Mouse (Mus musculus): Measurements from ENCODE around the gene Celf5.

The Celf5 gene

DNA sequence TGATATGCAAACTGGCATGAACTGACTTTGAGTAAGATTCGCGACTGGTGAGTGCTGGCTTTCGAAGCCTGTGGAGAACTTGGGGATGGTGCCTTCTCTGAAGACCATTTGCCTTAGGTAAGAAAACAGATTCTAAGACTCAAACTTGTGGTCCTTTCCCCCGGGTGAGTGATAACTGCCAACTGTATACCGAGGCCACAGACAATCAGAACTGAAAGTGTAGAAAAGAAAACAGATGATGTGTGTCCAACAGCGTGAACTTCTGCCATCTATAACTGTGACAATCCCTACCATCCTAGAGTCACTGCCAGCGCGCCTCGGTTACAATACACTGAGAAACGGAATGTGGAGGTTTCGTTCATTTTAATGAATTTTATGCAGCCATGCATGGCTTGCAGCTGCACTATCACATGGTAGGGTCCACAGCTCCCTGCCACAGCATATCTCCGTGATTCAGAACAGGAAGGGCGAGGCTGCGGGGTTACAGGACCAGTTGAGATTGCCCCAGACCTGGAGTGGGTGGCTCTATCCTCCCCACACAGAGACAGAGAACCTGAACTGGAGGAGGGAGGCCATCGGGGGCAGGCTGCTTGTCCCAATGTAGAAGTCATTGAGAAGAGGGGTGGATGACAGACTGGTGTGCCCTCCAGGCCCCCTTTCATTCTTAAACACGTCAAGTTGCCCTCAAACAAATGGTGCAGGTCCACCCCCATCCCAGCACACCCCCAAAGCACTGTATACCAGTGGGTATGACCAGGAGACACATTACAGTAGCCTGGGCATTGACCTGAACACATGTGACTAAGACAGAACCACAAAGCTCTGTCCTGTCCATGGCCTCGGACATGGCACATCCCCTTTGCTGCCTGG, 15.1 kb upstream of the Celf5 start:
- no peak for DNase-seq

- no peak for DNase-seq
Measured at GRCm38 (mm10) chr10:81496969-81497368, 14.5 kb upstream of the Celf5 start.

DNA sequence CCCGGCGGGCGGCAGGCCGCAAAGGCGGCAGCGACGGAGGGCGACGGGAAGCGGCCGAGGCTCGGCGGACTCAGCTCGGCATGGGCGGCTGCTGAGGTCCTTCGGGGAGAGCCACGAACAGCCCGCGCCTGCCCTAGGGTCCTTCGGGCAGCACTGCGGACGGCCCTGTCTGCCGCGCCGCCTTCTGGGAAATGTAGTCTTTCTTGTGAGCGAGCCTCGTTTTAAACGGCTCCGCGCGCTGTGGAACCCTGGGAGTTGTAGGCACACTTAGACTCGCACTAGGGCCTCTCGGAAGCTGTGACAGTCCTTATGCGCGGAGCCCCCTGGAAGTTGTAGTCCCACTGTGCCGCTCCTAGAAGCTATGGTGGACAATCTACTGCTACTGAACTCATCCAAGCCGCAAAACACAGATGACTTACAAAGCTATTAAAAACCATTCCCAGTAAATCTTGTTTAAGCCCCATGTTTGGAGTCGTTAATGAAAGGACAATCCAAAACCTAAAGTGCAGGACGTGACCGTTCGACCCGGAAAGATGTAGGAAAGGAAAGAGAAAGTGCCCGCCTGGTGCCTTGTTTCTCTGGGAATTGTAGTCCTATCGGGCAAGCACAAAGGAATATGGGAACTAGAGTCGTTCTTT, 13.9 kb upstream of the Celf5 start, which contains the start of gene Ncln:
Gene Ncln (minus strand): TSS at position 129 of the 638 bp plus-strand sequence.
- DNase-seq = peak; percentile 98

DNA sequence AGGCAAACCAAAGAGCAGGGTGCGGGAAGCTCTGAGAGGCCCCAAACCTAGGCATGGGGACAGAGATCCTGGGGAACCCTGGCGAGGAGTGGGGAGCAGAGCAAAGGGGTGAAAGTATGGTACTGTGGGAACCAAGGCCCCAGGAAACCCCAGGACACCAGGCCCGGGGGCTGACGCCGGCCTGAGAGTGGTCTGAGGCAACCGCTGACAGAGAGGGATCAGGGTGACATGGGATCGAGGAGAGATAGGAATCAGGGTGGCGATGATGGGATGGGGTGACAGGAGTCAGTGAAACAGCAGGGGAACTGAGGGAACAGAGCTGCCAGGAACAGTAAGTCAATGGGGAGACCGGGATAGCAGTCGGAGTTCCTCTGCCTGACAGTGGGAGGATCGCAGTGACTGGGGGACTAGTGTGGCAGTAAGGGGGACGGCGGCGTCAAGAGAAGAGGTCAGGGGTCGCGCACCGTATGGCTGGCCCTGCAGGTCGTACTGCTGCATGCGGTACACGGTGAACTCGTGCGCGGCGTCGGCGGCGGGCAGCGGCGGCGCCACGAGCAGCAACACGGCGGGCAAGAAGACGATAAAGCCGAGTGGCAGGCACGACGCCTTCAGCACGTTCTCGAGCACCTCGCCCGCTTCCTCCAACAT, 13.2 kb upstream of the Celf5 start:
- no peak for DNase-seq

- no peak for DNase-seq
Measured at GRCm38 (mm10) chr10:81495151-81495550, 12.6 kb upstream of the Celf5 start.

GRCm38 (mm10) chr10:81494260-81495041, 11.9 kb upstream of the Celf5 start:
- no peak for DNase-seq

DNA sequence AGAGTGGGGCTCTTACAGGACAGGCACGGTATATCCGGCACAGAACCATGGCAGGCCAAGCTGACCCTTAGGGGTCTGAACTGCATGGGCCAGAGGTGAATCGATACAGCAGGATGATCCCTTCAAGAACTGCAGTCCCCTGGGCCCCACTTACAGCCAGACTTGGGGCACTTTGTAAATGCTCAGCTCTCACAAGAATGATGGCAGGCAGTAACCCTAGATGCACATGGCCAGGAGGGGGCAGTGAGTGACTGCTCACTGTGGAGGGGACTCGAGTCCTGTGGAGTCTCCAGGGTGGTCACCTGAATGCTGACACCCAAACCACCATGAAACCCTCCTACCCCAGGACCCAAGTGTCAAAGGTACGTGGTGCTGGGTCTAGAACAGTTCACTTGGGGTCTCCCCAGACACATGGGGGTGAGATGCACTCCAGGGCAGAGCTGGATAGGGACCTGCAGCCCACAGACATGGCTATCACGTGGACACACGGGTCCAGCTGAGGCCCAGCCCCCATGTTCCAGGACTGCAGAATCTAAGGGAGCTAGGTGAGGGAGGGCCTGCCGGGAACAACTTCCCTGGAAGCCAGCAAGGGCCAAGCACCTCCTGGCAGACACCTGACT, 11.2 kb upstream of the Celf5 start:
- DNase-seq = no peak

DNA sequence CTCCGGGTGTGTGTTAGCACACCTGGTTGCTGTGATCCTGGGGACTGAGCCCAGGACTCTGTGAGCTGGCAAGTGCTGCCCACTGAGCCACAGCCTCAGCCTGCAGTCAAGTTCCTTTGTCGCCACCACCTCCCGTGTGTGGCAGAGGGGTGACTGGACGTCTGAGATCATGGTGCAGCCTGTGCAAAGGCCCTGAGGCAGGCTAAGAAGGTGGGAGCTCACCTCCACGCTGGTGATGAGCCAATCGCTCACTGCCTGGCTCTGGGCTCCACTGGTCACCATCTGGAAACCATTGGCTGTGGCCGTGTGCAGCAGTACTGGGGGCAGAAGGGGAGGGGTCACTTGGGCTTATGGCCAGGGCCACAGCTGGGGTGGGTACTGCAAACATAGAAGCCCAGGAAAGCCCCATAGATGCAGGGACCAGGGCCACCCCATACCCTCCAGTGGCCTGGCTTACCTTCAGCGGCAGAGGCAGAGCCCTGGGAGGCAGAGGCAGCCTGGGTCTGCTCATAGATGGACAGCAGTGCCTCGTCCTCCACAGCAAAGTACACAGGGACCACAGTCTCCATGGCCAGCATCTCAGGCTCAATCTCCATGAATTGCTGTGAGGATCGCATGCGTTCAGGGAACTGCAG, 10.2 kb upstream of the Celf5 start:
- no peak for DNase-seq

- no peak for DNase-seq
Measured at GRCm38 (mm10) chr10:81491018-81491417, 8.5 kb upstream of the Celf5 start.

- peak; percentile 4 for DNase-seq
Measured at GRCm38 (mm10) chr10:81489941-81490340, 7.4 kb upstream of the Celf5 start.

- DNase-seq = peak; percentile 3
Measured at GRCm38 (mm10) chr10:81488081-81488480, 5.6 kb upstream of the Celf5 start.

GRCm38 (mm10) chr10:81486496-81486895, 4.0 kb upstream of the Celf5 start:
- DNase-seq = no peak

DNA sequence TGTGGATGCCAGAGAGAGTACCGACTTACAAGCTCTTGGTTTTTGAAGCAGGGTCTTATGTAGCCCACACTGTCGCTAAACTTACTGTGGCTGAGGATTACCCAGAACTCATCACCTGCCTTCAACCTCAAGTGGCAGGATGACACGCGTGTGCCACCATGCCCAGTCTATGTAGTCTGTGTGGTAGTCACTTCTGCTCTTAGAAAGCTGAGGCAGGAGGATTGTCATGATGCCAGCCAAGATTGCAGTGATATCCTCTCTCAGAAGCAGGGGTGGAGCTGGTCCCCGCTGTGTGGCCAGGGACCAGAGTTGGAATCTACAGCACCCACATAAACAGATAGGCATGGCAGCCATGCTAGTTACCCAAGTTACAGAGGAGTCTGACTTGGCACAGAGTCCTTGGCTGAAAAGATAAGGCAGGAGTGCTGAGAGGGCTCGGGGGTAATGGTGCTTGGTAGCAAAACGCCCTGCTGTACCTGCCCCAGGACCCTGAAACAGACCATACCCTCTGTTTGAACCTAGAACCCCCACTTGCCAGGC, 3.0 kb upstream of the Celf5 start:
- no peak for DNase-seq

DNA sequence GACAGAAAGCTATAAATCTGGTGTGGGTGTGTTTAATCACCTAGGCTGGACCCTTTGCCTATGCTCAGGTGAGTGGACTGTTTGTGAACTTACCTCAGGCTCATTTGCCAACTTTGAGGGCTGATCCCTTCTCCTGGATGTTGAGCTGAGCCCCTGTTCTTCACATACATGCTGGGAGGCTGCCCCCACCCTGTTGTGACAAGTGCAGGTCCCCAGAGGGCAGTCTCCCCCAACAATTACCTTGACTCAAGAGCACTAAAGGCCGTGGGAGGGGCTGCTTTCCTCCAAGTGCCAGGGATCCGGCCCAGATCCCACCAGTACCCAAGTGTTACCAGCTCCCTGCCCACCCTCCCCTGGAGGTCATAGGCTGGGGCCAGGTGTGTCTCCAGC, 2.5 kb upstream of the Celf5 start:
- DNase-seq = no peak

- DNase-seq = no peak
Measured at GRCm38 (mm10) chr10:81484441-81485059, 2.0 kb upstream of the Celf5 start.

DNA sequence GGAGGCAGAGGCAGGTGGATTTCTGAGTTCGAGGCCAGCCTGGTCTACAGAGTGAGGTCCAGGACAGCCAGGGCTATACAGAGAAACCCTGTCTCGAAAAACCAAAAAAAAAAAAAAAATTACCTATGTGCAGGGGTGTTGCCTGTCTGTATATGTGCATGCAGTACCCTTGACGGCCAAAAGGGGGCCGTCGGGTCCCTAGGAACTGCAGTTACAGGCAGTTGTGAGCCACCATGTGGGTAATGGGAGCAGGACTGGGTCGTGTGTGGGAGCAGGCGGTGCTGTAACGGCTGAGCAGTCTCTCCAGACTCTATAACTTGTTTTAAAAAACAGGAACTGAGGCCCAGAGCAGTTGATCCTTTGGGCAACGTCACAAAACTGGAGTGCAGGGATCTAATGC, 1.5 kb upstream of the Celf5 start:
- DNase-seq = peak; percentile 63

DNA sequence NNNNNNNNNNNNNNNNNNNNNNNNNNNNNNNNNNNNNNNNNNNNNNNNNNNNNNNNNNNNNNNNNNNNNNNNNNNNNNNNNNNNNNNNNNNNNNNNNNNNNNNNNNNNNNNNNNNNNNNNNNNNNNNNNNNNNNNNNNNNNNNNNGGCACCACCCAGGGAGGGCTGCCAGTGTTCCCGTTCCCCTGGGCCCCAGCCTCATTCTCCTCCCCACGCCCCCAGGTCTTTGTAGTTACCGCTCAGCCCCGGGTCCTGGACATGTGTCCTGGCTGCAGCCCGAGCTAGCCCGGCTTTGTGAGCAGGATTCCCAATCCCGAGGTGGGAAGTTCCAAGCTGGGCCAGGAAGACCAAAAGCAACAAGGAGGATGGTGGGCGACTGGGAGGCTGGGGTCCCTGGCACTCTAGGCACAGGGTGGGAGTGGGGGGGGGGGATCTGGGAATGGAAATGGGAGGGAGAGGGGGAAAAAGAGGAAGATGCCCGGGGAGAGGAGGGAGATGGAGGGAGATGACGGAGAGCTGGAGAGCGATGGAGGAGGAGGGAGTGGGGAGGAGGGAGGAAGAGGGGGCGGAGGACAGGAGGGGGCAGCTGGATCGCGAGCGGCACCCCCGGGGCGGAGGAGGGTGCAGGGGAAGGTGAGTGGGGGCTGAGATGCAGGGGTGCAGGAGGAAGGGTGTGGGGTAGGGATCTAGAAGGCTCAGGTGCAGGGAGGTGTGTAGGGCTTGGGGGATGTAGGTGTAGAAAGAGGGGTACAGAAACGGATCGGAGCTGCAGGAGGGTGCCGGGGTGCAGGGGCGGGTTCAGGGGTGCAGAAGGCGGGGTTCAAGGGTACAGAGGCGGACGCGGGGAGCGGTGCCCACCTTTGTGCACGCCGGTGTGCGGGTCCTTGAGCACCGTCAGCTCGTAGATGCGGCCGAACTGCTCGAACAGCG, 640 bp downstream of the Celf5 start:
- DNase-seq = no peak

DNA sequence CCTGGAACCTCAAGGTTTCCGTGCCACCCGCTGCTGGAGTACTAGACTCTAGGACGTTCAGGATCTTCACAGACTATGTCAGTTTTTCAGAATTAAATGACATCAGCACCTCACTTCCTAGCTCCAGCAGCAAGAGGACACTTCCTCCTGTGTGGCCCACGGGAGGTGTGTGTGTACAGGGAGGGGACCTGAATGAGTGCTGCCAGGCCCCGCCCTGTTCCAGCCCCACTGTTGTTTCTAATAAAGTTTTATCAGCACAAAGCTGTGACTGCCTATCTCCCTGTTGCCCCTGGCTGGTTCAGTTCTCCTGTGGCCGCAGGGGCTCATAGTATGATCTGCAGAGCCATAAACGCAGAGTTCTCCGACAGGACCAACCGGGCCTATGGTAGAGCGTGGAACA, 8.0 kb downstream of the Celf5 start:
- no peak for DNase-seq

DNA sequence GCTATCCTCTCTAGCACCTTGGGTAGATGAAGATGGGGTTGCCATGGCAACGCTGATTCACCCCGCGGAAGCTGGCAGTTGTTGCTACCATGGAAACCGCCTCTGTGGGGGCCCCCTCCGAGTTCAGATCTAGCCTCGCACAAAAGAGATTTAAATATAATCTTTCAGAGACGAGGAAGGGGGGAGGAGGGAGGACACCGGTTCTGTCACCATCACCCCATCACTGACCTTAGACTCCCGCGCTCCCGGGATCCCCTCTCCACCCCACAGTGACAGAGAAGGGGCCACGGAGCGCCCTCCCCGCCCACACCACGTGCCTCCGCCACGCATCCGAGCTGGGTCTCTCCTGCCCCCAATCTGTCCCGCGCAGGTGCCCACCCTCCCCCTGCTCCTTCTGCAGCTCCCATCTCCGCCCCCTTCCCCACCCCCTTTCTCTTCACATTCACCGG, 9.5 kb downstream of the Celf5 start:
- DNase-seq = peak; percentile 90

DNA sequence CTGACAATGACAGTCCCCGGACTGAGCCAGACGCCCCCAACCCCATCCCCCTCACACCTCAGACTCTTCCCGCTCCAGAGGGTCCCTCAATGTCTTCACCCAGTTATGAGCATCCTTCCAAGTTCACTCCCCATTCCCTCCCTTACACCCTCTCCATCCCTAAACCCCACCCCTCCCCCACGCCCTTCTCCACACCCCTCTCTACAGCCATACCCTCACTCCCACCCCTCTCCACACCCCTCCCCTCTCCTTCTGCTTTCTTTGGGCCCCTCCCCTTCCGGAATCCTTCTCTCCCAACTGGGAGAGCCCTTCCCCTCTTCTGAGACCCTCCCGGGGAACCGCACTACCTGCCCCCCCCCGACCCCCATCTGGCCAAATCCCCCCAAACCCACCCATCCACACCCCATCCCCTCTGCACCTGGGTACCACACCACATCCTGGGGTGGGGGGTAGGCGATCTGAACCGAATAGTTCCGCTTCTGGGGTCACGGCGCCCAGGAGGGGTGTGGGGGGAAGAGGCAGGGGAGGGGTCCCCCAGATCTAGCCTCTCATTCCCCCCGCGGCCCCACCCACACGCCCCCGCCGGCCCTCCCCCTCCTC, 10.0 kb downstream of the Celf5 start:
- no peak for DNase-seq

All from right cerebral cortex, postnatal 25 days (tissue).